Mouse (Mus musculus) cerebellum, adult 18-20 months (tissue): ENCODE results near the gene Pbp2.

Experiments
- DNase-seq, 2 experiments: peaks; one replicate each; pipeline ENCODE4 v3.0.0; 2021

Pbp2 gene

GRCm38 (mm10) chr6:135310305-135310704 is at the start of gene Pbp2:
Gene Pbp2 (minus strand): TSS chr6:135310405.
- DNase-seq, result no peak

DNA sequence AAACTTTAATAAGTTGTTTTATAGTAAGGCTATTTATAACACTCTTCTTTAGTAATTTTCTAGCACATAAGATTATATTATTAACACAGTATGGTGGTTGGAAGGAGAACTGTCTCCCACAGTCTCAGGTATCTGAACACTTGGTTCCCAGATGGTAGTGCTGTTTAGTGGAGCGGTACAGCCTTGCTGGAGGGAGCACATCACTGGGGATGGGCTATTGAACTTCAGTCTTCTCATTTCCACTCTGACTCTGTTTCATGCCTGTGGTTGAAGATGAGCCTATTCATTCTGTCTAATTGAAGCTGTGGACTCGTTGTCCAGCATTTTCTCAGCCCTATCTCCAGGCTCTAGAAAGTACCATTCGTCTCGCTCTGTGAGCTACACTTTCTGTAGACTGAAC is 44.7 kb upstream of the Pbp2 start:
- DNase-seq, result no peak

DNA sequence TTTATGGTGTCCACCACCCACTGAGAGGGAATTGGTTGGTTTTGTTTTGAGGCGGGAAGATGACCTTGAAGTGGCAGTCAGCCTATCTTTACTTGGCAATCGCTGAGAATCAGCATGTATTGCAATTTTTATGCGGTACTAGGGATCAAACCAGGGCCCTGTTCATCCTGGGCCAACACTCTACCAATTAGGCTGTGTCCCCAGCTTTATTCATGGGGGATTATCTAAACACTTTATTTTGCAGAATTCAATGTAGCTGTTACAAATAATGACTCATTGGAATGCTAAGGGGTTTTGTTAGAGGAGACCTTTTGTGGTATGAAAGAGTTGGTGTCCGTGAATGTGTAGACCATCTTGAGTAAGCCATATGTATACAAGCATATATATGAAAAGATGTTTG is 42.3 kb upstream of the Pbp2 start:
- DNase-seq, result no peak

DNA sequence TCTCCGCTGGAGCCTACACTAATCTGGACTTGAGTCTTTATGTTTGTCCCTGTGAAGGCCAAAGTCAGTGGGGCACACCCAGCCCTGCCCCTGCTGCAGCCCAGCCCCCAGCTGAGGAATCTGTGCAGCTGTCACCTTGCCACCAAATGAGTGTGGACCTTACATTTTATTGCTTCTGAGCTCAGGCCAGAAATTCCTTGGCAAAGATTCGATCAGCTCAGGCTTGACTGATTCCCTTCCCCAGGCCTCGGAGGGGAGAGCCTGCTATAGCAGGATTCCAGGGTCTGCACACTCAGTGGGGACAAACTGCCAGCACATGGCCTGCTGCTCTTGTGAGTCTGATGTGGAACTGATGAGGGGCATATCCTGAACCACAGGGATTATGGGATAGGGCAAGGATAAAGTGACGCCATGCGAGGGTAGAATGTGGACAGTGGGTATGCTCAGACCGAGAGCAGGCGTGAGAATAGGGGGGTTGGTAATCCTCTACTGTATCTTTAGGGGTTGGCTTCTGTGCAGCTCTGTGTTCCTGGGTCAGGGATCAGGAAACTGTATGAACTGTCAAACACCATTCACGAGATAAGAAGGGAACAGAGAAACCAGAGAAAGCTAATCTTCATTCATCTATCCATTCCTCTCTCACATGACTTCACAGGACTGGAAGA is 41.6 kb upstream of the Pbp2 start:
- no peak for DNase-seq

DNA sequence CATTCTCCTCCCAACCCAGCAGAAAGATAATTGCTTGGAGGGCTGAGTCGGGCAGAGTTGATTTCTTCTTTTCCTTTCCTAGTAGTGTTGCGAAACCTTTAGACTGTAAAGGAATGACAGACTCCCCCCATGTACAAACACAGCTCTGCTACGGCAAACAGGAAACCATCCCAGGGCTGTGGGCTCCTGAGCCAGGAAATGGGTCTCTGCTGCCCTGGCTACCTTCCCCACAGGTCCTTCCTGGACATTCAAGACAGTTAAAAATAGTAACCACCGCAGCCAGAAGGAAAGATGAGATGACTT is 30.8 kb upstream of the Pbp2 start:
- no peak for DNase-seq

DNA sequence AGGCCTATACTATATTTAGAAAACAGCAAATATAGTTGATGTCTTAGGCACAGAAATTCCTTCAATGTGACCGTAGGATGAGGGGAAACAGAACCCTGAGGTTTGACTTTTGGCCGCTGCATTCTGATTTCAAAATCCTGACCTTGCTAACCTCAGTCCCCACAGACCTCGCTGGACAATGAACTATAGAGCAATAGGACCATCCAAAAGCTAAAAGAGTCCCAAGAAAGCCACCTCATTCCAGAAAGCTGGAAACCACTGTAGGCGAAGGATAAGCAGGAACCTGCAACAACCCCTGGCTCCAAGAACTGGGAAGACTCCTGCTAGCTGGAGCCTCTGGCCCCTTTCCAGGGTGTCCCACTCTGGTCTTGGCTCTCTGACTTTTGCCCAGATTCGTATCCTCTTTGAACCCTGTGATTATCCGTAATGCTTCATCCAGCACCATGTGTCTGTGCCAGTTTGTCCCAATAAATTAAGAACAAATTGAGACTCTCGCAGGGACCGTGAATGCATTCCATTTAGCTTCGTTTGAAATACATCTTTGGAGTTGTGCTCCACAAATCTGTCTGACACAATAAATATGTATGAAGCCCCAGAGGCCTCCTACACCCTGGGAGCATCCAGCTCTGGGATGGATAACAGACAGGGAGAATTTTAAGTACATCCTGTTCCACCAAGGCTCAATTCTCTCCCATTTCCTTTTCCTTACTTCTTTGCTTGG is 30.3 kb upstream of the Pbp2 start:
- DNase-seq, result no peak

GRCm38 (mm10) chr6:135336376-135336775 is 26.2 kb upstream of the Pbp2 start:
- DNase-seq, result no peak

- no peak for DNase-seq
These were observed 23.9 kb upstream of the Pbp2 start for GRCm38 (mm10) chr6:135333994-135334651.

DNA sequence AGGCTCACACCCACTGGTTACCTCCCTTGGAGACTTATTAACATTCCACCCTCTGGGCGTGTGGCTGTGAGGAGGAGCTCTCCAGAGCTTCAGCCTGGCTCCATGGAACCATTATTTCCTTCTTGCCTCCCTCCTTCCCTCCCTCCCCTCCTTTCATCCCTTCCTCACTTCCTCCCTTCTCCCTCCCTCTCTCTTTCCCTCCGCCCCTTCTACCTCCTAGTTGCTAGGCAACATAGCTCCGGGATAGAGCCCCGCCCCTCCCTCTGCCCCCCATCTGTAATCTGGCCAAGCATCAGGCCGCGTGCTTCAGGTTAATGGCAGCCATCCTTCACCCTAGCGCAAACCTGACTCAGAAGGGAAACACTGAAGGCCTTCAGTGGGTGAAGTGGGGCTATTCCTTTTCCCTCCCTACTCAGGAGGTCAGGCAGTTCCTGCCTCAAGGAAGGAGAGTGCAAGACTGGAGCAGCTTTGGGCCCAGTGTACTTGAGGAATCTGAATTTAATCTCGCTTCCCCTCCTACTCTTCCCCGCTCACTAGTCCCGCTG is 22.6 kb upstream of the Pbp2 start:
- no peak for DNase-seq

- DNase-seq, result no peak
These were observed 21.7 kb upstream of the Pbp2 start for GRCm38 (mm10) chr6:135331916-135332315.

GRCm38 (mm10) chr6:135326847-135327246 is 16.6 kb upstream of the Pbp2 start:
- no peak for DNase-seq

DNA sequence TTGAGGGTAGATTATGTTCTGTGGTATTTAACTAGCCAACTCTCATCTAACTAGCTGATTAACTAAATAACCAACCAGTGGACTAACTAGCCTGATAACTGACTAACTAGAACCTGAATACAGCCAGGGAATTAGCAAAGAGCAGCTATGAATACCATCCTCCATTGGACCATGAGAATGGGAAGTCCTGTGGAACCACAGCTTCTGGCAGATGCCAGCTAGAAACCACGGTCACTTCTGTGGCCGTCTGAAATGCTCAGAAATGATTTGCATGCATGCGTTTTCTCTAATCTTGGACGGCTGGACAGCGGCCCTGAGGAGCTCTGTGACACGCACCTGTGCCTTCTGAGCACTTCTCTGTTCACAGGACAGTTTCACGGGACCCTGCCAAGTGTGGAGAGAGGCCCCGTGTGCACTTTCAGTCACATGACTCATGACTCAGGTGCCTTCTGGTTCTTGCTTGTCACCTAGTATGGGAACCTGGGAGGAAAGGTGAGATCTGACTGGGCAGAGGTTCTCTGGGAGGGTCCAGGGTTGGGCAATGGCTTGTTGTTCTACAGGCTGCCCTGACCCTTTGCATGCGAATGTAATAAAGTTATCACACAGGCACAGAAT is 14.6 kb upstream of the Pbp2 start:
- DNase-seq, result no peak

DNA sequence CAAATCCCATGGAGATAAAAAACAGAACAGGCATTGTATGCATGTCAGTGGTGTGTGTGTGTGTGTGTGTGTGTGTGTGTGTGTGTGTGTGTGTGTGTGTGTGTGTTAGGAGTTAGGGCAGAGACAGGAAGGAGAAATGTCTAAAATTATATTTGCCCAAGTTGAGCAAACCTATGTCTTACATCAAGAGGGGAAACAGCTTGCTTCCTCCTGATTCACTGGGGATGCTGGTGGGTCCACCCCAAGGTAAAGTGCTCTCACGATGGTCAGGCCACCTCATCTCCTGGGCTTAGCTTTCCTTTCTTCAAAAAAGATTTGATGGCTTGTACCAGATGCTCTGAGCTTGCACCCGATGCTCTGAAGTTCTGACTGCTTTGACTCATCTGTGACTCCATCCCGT is 13.9 kb upstream of the Pbp2 start:
- no peak for DNase-seq

DNA sequence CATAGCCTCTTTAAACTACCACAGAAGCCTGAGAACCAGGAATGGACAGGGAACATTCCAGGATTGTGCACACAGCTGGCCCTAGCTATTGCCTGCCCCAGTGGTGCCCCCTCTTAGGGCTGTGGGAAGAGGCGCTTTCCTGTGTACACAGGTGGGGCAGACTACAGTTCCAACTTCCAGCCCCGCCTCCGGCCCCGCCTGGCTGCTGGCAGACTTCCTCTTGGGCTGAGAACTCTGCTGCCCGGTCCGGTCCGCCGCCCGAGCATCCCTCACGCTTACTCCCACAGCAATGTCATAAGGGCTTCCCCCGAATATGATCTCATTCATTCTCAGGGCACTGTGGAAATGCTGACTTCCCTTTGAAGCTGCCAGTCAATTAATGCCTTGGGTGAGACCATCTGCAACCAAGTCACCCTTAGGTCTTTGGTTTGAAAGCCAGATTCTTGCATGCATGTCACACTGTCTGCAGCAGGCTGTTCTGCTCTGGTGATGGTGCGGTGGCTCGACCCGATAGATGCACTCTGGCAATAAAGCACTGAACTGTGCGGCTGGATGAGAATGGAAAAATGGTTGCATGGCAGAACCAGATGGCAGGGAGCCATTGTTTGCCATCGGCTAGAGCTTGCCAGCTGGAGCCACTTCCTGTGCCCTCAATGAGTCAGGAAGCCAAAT is 13.2 kb upstream of the Pbp2 start:
- DNase-seq, result peak; percentile 18 to 29

GRCm38 (mm10) chr6:135322749-135323148 is 12.5 kb upstream of the Pbp2 start:
- peak in 1 of 2 experiments; percentile 2 for DNase-seq

DNA sequence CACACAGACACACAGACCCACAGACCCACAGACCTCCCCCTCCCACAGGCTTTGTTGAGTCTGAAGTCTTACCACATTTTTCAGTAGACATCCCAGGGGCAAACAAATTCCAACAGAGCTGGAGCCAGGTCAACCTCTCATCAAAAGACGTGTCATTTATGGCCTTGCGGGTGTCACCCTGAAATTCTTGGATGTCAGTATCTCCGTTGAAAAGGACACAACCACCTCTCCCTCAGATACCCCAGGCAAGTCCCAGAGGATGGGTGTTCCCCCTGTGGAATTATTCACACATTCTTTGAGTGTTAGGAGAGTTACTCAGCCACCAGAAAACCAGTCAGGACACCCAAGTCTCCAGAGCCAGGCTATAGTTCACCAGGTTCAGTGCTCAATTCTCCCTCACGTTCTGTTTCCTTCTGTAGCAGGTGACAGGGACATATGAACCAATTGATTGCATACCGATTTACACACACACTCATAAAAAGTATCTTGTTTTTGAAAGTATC is 9.3 kb upstream of the Pbp2 start:
- no peak for DNase-seq

GRCm38 (mm10) chr6:135316141-135316540 is 5.9 kb upstream of the Pbp2 start:
- DNase-seq, result no peak

GRCm38 (mm10) chr6:135313981-135314380 is 3.8 kb upstream of the Pbp2 start:
- DNase-seq, result no peak

DNA sequence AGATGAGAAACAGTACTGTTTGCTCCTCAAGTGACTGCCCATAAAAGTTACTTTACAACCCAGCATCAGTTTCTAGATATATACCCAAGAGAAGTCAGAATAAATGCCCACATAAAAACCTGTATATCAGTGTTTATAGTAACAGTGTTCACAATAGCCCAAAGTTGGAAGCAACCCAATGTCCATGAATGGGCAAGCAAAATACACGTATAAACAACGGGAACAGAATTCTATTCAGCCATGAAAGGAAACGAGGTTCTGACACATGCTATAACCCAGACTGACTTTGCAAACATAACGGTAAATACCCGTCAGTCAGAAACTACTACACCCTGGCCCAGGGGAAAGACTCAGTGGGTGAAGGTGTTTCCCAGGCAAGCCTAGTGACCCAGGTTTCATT is 1.8 kb upstream of the Pbp2 start:
- no peak for DNase-seq

DNA sequence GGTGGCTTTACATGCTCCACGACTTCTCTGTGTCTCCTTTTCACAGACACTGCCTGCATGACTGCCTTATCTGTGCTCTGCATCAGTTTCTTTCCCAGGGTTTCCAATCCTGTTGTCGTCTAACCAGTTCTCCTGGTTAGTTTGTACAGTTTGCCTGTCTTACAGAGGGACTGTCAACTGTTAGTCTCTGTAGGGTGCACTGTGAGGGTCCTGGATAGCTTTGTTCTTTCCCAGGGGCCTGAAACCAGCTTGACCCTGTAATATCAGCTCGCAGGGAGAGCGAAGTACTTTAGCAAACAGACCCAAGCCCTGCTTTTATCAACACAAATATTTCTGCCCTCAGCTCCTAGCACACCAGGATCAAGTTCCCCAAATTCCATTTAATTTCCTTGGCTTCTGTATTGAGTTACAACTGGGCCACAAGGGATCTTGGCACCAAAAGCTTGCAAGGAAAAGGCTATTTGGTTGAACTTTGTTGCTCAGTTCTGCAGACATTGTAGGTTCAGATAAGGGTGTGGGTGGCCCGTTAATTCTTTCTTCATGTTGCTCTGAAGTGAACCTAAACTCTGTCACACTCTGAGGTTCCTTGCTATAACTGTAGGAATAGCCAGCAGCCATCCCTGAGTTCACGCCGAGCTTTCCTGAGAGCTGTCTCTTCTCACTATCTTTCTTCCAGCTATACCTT is 5.5 kb downstream of the Pbp2 start:
- DNase-seq, result no peak

DNA sequence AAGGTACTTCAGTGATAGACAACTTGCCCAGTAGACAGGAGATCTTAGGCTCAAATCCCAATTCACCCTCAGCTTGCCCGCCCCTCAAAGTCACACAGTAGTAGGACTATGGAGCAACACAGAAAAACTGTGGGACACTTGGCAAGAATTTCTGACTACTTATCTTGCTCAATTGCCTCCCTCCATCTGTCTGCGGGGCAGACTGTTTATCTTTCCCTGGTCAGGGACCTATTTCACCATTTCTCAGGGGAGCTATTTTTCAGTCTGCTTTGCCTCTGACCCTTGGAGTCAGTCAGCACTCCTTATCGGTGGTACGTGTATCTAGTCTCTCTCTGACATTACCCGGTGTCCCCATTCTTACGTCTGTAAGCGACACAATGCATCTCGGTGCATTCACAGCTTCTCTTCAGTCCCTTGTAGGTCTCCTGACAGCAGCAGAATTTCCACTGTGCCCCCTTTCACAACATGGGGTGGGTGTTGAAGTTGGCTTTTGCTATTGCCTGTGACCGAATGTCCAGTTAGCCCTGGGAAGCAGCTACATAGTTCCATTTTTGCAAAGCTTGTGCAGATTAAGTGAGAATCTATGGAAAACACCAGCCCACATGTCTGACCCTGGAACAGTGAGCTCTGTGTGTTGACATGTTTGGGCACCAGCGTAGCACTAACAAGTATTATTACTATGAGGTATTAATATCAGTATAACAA is 7.6 kb downstream of the Pbp2 start:
- no peak for DNase-seq

DNA sequence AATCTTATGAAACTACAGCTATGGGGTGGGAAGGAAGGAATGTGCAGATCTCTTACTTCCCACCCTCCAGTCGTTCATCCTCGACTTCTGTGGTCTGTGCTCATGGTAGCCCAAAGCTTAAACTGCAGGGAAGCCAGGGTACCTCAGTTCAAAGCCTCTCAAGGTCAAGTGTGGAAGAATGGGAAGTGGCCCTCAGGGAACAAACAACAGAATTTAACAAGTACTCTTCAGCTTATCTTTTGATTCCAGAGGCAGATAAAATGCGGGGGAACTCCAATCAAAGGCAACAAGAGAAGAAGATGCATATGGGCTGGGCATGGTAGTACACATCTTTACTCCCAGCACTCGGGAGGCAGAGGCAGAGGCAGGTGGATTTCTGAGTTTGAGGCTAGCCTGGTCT is 9.7 kb downstream of the Pbp2 start:
- no peak for DNase-seq
